Mouse (Mus musculus) cerebellum, postnatal 36 days (tissue): Measurements from ENCODE around the gene Krt76.
A peak's percentile ranks its signal among the peaks of the same experiment; 100 is the strongest.

Source experiments
- DNase-seq, 2 experiments: peaks; one replicate each; pipeline ENCODE4 v3.0.0; 2021 to 2022; ENCODE audit warnings: mixed read lengths in 2 of 2

The Krt76 gene

DNA sequence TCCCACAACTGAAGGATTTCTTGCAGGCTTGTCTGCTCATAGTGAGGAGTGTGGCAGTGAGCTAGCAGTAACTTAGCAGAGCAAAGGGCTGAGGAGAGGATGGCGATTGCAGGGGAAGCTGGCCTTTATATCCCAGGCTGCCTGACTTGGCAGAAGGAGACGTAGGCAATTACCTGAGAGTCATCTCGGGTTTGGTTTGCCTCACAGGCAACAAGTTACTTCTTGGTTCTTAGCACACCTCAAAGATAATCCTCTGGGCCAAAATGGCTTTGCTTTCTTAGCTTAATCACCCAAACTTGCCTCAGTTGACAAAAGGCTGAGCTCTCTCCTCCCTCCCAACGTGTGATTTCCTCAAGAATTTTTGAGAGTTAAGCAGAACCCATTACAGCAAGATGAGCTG, at the start of gene Krt76:
TSS of gene Krt76 (minus strand) at position 101 of the 400 bp plus-strand sequence.
- DNase-seq = no peak

DNA sequence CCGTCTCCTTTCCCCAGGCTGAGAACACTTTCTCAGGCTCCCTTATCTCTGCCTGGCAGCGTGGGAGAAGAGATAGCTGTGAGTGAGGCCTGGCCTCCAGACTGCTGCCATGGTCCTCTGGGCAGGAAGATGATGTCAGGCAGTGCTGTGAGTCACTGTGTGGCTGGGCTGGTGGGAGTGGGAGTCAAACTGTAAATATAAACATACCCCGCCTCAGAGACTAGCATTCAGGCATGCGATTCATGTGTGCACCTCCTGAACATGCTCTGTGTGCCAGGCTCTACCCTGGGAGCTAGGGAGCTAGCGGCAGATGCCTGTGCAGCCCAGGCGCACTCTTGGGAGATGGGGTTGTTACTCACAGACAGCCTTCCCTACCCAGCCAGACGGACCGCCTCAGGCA, 49.2 kb upstream of the Krt76 start:
- DNase-seq = no peak

DNA sequence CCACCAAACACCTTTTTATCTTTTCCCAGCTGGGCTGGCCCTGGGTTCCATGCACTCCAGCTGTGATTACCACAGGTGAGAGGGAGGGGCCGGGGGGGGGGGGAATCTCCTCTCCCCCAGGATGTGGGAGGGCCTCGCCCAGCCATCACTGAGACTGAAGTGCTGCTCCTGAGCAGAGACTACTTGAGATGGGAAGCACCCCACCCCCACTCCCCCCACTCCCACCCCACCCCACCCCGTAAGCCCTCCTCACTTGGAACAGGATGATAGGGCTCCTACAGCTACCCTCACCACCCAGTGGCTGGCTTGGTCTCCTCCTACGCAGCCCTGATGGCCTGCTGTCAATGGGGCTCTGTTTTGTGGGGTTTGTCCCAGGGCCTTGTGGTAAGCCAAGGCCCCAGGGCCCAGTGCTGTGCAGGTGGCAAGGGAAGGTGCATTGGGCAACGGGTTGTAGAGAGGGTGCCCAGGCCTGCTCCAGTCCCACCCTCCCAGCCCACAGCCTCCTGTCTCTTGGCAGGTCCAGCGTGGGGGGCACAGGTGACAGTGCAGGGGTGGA, 47.6 kb upstream of the Krt76 start, which contains the start of gene Krt79:
TSS of gene Krt79 (minus strand) at position 51 of the 556 bp plus-strand sequence.
- no peak for DNase-seq

DNA sequence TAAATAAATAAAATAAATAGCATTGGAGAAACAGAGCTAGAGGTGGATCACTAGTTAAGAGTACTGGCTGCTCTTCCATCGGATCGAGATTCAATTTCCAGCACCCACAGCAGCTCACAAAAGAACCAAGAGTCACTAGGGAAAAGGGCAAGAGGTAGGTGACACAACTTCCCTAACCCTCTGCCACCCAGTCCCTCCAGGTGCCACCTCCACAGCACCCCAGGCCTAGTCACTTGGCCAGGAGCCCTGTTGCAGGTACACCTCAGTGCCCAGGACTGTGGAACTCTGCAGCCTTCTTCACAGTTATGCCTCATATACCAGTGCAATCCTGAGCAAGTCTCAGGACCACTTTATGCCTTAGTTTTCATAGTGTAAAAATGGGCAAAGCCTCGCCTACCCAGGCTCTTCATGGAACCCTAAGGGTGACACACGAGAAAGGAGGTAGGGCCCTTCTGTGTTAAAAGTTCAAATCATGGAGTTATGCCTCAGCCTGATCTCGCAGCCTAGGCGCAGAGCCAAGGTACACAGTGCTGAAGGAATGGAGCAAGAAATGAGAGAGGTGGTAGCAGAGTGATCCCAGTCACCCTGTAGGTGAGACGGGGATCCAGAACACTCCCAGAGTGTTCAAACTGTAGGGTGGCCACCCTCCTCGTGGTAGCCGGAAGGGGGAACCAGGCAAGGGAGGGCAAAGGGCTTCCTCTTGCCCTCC, 46.0 kb upstream of the Krt76 start:
- DNase-seq = no peak

DNA sequence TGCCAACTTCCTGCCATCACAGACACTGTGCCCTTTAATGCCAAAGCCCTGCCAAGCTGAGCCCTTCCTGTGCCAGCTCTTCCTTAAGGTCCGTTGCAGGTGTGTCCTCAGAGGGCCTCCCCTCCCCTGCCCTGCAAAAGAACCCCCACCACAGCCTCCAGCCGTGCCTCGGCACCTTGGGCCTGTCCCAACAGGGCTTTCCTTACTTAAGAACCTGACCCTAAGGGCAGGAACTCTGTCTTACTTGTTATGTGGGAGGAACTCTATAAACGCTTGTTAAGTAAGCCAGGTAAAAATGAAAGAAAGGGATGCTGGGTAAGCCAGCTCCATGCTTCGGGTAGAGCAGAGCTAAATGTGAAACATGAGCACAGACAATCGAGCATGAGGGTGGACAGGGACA, 40.3 kb upstream of the Krt76 start:
- DNase-seq = no peak

DNA sequence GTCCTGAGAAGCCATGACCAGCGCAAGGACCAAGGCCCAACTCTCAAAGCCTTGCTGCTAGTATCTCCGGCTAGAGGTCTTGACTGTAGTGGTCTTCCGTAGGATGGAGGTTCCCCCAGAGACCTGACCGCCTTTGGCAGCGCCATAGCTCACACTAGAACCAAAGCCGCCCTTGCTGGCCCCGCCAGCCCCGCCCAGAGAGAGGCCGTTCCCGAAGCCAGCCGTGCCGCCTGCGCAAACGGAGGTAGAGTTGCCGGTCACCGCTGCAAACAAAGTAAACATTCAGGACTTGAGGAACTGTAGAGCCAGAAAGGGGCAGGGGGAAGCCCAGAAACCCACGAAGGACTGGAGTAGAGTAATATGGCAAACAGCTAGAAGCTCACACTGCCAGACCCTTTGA, 36.9 kb upstream of the Krt76 start:
- no peak for DNase-seq

DNA sequence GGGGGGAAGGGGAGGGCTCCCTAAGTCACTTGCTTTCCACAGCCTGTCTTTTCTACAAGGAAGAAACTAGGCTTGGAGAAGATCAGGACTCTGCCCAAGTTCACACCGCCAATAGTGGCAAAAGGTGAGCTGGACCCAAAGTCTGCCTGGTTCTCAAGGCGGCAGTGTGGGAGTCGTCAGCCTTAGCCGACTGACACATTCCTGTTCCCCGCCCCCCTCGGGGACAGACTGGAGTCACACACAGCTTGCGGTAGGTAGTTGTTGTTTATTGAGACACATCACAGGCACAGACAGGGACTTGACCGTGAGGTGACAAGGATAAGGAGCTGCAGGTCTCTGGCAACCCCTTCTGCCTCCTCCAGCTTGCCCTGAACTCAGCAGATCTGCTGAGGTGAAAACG, 36.4 kb upstream of the Krt76 start:
- DNase-seq = no peak

DNA sequence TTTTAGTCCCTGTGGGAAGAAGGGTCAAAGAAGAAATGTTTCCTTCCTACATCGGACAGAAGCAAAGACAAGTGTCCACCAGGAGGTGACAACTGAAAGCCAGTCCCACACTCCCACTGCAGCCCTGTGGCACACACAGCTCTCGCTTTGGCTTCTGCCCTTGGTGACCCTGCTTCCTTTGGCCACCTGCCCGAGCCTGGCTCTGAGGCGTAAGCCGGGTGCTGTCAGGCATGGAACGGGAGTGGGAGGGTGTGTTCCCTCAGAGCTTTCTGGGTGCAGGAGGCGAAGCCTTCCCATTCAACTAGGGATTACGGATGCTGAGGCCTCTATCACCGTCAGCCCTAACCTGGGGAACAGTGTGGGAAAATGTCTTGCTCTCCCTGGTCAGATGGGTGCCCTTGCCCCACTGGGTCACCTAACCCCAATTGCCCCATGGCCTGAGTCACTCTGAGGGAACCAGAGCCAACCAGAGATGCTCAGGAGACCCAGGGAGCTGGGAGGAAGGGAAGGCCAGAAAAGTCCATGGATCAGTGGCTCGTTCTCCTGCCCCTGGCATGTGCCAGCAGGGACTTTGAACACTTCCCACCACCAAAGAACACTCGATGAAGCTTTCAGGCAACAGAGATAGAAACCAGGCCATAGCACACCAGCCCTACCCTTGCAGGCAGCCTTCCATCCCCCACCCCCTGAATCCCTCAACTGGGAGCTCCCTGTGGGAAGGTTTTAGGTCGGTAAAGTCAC, 34.8 kb upstream of the Krt76 start:
- no peak for DNase-seq

DNA sequence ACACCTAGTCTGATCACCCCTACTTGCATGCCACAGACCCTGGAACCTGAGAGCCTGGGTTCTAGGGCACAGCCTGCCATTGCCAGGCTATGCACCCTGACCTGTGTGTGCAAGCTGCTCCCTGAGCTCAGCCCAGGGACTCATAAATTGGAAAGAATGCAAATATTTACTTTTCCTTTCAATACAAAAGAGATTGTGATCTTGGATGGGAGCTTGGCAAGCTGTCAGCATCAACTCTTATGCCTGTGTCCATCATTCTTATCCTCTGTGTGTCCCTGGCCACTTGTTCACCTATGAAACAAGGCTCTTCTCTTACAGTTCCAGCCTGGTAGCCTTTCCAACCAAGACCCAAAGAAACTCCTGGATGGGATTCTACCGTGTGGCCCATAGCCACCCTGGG, 32.3 kb upstream of the Krt76 start:
- no peak for DNase-seq

DNA sequence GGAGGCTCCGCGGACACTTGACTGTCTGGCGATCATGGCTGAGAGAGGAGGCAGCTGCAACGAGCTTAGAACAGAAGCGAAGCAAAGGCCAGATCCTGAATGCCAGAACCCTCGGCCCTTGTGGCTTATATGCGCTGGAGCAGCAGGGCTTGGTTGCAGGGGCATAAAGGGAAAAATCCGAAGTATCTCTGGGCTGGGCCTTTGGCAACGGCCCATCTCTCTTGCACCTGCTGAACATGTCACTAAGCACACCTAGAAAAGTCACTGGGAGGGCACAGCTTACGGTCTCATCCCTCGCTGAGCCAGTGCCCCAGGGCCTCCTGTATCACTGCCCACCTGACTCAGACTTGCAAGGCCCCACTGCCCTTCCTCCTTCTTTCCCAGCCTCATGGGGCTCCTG, 31.9 kb upstream of the Krt76 start, which contains the start of gene Krt4:
TSS of gene Krt4 (minus strand) at position 101 of the 400 bp plus-strand sequence.
- no peak for DNase-seq

DNA sequence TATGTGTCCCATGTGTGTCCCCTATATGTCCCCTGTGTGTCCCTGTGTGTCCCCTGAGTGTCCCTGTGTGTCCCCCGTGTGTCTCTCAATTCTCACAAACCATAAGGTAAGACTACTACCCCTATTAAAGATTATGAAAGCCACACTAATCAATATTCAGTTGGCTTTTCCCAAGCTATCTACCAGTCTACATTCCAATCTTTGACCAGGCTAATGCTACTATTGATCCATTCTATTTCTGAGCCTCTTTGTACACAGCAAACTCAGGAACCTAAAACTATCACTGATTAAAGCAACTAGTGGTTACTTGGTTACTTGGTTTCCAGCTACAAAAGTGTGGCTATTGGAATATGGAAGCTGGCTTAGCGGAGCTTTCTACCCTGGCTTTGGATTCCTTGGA, 29.6 kb upstream of the Krt76 start:
- DNase-seq = no peak

DNA sequence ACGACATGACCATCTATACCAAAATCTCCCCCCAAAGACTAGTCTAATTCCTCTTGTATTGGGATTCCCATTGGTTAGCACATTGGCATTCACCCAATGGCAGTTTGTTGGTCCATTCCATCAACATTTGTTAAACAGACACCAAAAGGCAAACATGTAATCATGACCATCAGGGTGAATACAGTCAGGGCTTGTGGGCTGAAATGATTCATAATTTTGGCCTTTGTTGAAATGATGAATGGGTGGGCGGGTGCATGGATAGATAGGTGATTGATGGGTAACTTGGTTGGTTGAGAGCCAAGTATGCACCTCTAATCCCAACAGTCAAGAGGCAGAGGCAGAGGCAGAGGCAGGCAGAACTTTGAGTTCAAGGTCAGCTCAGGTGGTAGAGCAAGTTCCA, 23.4 kb upstream of the Krt76 start:
- no peak for DNase-seq

DNA sequence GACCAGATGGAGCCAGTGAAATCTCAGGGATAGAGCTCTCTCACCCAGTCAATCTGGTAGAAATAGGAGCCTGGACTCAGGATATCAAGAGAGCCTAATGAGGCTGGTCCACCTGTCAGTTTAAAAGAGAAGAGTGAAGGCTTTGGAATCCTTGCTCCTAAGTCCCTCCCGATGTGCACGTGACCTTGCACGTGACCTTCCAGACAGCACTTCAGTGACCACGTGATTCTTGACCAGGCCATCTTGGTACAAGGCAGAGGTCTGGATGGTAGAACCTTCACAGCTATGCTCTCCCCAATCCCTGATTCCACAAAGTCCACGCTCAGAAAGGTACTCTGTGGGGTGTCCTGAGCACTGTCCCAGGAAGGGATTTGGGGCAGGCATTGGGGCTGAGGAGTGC, 12.1 kb upstream of the Krt76 start:
- DNase-seq = no peak

DNA sequence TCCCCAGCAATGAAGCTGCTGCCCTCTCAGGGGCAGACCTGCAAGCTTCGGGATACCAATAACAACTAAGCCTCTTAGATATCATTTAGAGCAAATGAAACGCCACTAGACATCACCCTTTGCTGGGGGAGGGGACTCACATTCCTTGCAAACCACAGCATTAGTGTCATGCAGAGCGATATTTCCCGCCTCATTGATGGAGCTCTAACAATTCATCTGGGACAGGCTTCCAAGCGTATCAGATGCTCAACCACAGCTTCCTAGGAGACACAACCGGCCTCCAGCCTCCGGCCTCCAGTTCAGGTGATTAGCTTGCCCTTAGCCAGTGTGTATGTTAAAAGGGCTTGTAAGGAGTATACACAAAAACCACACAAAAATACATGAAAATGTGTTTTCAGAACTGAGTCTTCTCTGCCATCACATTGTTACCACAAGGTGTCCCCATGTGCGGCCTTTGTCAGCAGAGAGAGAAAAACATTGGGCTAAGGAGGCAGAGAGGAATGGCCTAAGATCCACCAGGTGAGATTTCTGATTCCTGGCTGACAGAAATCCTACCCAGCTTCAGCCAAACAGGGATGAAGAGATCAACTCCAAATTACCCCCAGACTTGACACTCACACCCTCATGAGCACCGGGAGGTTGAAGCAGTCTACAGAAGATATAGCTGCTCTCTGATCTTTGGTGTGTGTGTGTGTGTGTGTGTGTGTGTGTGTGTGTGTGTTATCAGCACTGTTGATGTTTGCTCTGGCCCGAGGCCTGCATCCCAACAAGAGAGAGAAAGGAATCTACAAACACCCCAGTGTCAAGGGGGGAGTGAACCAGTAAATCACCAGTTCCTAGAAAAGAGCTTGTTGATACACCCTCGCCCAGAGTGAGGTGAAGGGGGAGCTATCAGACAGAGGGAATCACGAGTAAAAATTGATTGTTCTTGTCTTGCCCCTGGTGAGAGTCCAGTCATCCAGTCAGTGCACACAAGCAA, 9.7 kb upstream of the Krt76 start:
- DNase-seq = no peak

DNA sequence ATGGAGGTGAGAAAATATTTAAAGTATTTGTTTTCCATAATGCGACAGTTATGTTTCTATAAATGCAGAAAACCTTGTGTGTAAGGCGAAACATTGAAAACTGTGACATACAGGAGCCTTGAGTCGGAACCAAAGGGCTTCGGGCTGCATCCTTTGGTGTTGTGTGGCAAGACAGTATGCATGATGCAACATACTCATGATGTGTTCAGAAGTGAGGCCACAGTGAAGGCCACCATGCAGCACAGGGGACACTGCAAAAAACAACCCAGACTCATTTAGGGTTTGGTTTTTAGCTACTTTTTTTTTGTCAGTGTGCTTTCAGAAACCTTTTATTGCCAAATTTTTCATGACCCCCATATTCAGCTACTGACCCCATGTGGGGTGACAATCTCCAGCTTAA, 2.5 kb upstream of the Krt76 start:
- DNase-seq = no peak

DNA sequence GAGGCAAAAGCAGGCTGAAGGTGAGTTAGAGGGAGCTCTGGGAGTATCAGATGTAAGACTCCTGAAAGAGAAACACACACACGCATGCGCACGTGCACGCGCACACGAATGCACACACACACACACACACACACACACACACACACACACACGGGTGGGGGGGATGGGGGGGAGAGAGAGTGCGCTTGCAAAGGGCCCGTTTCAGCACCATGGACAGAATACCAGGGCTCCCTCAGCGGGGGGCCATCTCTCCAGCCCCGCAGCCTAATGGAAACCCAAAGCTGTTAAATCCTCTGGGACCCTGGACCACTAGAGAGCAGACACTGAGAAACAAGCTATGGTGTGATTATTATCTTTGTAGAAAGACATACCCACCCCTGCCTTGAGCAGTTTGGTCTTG, 12.9 kb downstream of the Krt76 start:
- no peak for DNase-seq

DNA sequence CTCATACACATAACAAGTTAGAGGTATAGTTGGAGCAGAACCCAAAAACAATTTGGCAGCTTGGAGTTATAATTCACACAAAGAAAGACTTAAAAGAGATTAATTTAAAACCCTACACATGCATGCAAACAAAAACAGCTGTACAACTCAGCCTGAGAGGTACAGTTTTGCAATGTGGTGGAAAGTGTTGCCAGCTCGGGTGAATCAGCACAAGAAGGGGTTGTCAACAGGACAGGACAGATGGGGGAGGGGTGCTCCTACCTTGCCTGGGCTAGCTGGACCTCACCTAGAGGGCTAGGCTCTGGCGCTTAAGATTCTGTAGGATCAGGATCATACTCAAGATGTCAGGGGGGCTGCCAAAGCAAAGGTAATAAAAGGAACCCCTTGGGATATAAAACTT, 14.7 kb downstream of the Krt76 start:
- DNase-seq = no peak

DNA sequence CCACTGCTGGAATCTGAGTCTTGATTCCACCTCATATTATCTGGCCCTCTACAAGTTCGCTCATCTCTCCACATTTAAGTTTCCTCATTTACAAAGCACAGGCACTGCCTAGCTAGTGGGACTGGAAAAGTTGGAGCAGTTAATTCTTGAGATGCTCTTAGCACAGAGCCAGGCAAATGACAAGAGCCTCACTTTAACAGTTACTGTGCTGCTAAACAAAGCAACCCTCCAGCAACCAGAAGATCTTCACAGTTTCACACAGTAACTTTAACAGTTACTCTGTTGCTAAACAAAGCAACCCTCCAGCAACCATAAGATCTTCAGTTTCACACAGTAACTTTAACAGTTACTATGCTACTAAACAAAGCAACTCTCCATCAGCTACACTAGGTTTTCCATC, 18.3 kb downstream of the Krt76 start:
- DNase-seq = no peak

DNA sequence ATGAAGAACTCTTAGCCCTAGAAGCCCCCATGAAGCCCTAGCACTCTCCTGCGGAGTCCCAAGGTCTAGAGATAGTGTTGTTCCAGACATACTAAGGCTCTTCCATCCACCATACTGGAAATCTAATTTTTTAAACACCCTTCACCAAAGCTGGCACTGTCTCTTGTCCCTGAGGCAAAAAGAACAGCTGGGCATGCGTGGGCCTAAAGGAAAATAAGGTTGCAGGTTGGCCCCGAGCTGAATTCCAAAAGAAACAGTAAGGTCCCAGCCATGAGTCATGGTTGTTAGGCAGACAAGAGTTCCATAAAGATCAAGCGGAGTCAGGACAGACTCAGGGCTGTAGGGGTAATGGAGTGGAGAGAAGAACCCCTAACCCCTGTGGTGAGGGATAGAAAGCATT, 19.5 kb downstream of the Krt76 start:
- DNase-seq = no peak

DNA sequence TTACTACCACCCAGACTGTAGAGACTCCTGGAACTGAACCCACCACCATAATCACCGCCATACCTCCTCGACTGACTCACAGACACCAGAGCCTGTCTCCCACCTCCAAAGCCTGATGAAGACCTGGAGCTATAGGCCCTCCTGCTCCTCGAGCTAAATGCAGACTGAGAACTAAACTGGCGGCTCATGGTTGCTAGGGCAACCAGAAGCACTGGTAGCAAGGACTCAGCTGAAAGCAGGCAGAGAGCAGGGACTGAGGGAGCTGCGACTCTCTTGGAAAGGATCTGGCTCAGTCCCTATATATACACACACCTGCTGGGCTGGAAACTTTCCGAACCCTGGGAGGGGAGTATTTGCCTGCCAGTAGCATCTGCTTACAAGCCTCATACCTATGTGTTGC, 23.3 kb downstream of the Krt76 start, which contains the start of gene Krt77:
TSS of gene Krt77 (minus strand) at position 275 of the 400 bp plus-strand sequence.
- no peak for DNase-seq

DNA sequence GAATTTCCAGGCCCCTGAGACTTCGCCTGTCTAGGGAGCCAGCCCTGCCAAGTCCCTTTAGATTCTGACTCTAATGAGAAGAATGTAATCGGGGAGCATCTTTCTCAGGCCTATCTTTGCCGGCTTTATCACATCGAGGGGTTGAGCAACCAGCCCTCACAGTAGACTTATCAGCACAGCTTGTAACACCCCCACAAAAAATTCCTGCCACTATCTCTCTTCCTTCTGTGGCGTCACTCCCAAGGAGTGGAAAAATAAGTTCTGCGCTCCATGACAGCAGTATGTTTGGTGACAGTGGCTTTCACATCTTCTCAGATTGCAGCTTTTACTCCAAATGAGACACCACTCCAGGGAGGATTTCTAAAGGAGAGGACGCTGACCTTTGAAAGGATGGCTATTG, 26.0 kb downstream of the Krt76 start:
- no peak for DNase-seq

DNA sequence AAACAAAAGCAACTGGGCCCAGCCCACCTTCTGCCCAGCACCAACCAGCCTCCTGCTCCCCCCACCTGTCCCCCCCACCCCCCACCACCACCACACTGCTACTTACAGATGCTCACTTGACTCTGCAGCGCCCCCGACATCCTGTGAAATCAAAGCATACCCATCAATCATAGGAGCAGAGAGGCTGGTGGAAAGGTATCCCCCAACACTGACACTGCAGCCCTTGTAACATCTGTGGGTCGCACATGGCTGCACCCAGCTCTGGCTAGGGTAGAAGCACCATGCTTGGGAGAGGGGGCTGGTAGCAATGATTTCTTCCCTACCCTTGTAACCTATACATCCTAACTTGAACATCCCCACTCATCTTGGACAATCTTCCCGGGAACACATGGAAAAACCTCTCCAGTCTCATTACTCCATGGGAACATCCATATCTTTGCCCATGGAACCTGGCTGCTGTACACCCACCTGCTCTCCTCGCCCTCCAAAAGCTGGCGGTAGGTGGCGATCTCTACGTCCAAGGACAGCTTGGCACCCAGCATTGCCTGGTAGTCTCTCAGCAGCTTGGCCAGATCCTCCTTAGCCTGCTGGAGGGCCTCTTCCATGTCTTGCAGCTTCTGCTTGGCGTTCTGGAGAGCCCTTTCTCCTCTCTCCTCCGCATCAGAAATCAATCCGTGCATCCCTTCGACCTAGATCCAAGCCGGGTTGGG, 32.1 kb downstream of the Krt76 start:
- peak; percentile 20 to 27 for DNase-seq
